Mouse (Mus musculus): ENCODE measurements at regions not wholly inside any gene's neighbourhood (a gene's known extent, or its start where the extent isn't known, plus 50 kb on each side); places are given as distances from the start of the nearest gene placed in this dataset.

- H3K27me3 ChIP-seq, result no peaks in the 10 kb centered on the region
- H3K4me3 ChIP-seq (replicated peaks), result no peak overlapping the region
- no peak overlapping the region for H3K4me2 ChIP-seq (replicated peaks)
- 94% methylated on average over 1 of the region's 1 CpGs for WGBS
- no peak overlapping the region for H3K9ac ChIP-seq (replicated peaks)
- no peak for ATAC-seq
- H3K27ac ChIP-seq, result no peak overlapping the region
- H3K36me3 ChIP-seq, result no peaks in the 10 kb centered on the region
- no peaks in the 10 kb centered on the region for H3K4me1 ChIP-seq (replicated peaks)
- H3K9me3 ChIP-seq, result no peaks in the 10 kb centered on the region
These were observed 157.0 kb downstream of the Chst1 start for GRCm38 (mm10) chr2:92756491-92756890.

GRCm38 (mm10) chr2:92758775-92759174 is 156.1 kb upstream of the Syt13 start:
- Histone ChIP-seq H3K9ac (replicated peaks) (no peak overlapping the region), H3K27ac (no peak overlapping the region), H3K4me1 (replicated peaks) (no peaks in the 10 kb centered on the region; the same call in 1 of the 2 replicates), H3K36me3 (no peaks in the 10 kb centered on the region), H3K9me3 (no peaks in the 10 kb centered on the region), H3K4me3 (replicated peaks) (no peak overlapping the region), H3K27me3 (no peaks in the 10 kb centered on the region), H3K4me2 (replicated peaks) (no peak overlapping the region)
- WGBS, result 72% methylated on average over 3 of the region's 3 CpGs
- ATAC-seq, result no peak

GRCm38 (mm10) chr2:92763881-92764635 is 150.8 kb upstream of the Syt13 start:
- Histone ChIP-seq H3K9me3 (no peaks in the 10 kb centered on the region), H3K4me2 (replicated peaks) (no peak overlapping the region), H3K36me3 (no peaks in the 10 kb centered on the region), H3K9ac (replicated peaks) (no peak overlapping the region), H3K4me1 (replicated peaks) (no peaks in the 10 kb centered on the region; the same call in 1 of the 2 replicates), H3K27me3 (no peaks in the 10 kb centered on the region), H3K27ac (no peak overlapping the region), H3K4me3 (replicated peaks) (no peak overlapping the region)
- no peak for ATAC-seq
- WGBS, result 97% methylated on average over 1 of the region's 1 CpGs

GRCm38 (mm10) chr2:92767476-92768005 is 147.4 kb upstream of the Syt13 start:
- H3K9ac ChIP-seq (replicated peaks), result no peak overlapping the region
- H3K4me3 ChIP-seq (replicated peaks), result no peak overlapping the region
- no peak overlapping the region for H3K4me2 ChIP-seq (replicated peaks)
- WGBS, result 88% methylated on average over 5 of the region's 5 CpGs
- no peaks in the 10 kb centered on the region for H3K36me3 ChIP-seq
- H3K27me3 ChIP-seq, result no peaks in the 10 kb centered on the region
- no peaks in the 10 kb centered on the region; the same call in 1 of the 2 replicates for H3K4me1 ChIP-seq (replicated peaks)
- no peaks in the 10 kb centered on the region; the same call in 1 of the 2 replicates for H3K9me3 ChIP-seq
- no peak for ATAC-seq
- H3K27ac ChIP-seq, result no peak overlapping the region

- ATAC-seq, result no peak
- H3K27me3 ChIP-seq, result no peaks in the 10 kb centered on the region
- H3K36me3 ChIP-seq, result no peaks in the 10 kb centered on the region
- H3K9me3 ChIP-seq, result no peaks in the 10 kb centered on the region; the same call in 1 of the 2 replicates
- no peak overlapping the region for H3K4me3 ChIP-seq (replicated peaks)
- no peak overlapping the region for H3K27ac ChIP-seq
- H3K9ac ChIP-seq (replicated peaks), result no peak overlapping the region
- H3K4me2 ChIP-seq (replicated peaks), result no peak overlapping the region
- WGBS, result 67% methylated on average over 2 of the region's 2 CpGs
- H3K4me1 ChIP-seq (replicated peaks), result no peaks in the 10 kb centered on the region; the same call in 1 of the 2 replicates
These were observed 146.8 kb upstream of the Syt13 start for GRCm38 (mm10) chr2:92768088-92768487.

- Histone ChIP-seq H3K9me3 (no peaks in the 10 kb centered on the region; the same call in 1 of the 2 replicates), H3K4me1 (replicated peaks) (no peaks in the 10 kb centered on the region), H3K36me3 (no peaks in the 10 kb centered on the region), H3K27ac (no peak overlapping the region), H3K9ac (replicated peaks) (no peak overlapping the region), H3K27me3 (no peaks in the 10 kb centered on the region), H3K4me2 (replicated peaks) (no peak overlapping the region), H3K4me3 (replicated peaks) (no peak overlapping the region)
- ATAC-seq, result no peak
- WGBS, result 67% methylated on average over 3 of the region's 3 CpGs
These were observed 145.8 kb upstream of the Syt13 start for GRCm38 (mm10) chr2:92769061-92769460.

- Histone ChIP-seq H3K27ac (no peak overlapping the region), H3K36me3 (no peaks in the 10 kb centered on the region), H3K4me3 (replicated peaks) (no peak overlapping the region), H3K9ac (replicated peaks) (no peak overlapping the region), H3K4me1 (replicated peaks) (no peaks in the 10 kb centered on the region), H3K27me3 (no peaks in the 10 kb centered on the region), H3K4me2 (replicated peaks) (no peak overlapping the region), H3K9me3 (no peaks in the 10 kb centered on the region; the same call in 1 of the 2 replicates)
- ATAC-seq, result no peak
- 90% methylated on average over 5 of the region's 5 CpGs for WGBS
These were observed 144.8 kb upstream of the Syt13 start for GRCm38 (mm10) chr2:92770098-92770497.

GRCm38 (mm10) chr2:92772623-92773022 is 142.3 kb upstream of the Syt13 start:
- H3K27ac ChIP-seq, result no peak overlapping the region
- ATAC-seq, result no peak
- 83% methylated on average over 7 of the region's 7 CpGs for WGBS

GRCm38 (mm10) chr2:92776497-92776896 is 138.4 kb upstream of the Syt13 start:
- WGBS, result 80% methylated on average over 2 of the region's 2 CpGs
- peaks cover 5% of the 10 kb centered on the region; the same call in 1 of the 2 replicates for H3K4me1 ChIP-seq (replicated peaks)
- H3K27ac ChIP-seq, result no peak overlapping the region
- no peaks in the 10 kb centered on the region for H3K9me3 ChIP-seq
- H3K36me3 ChIP-seq, result no peaks in the 10 kb centered on the region
- H3K9ac ChIP-seq (replicated peaks), result no peak overlapping the region
- H3K4me3 ChIP-seq (replicated peaks), result no peak overlapping the region
- H3K4me2 ChIP-seq (replicated peaks), result no peak overlapping the region
- no peak for ATAC-seq
- H3K27me3 ChIP-seq, result no peaks in the 10 kb centered on the region

More at GRCm38 (mm10) chr2:92772623-92773022, 142.3 kb upstream of the Syt13 start:
- Histone ChIP-seq H3K4me3 (replicated peaks) (no peak overlapping the region), H3K27me3 (no peaks in the 10 kb centered on the region), H3K4me2 (replicated peaks) (no peak overlapping the region), H3K9ac (replicated peaks) (no peak overlapping the region), H3K9me3 (no peaks in the 10 kb centered on the region; the same call in 1 of the 2 replicates), H3K36me3 (no peaks in the 10 kb centered on the region), H3K4me1 (replicated peaks) (no peaks in the 10 kb centered on the region)

GRCm38 (mm10) chr2:92779101-92779500 is 135.8 kb upstream of the Syt13 start:
- no peaks in the 10 kb centered on the region for H3K36me3 ChIP-seq
- ATAC-seq, result no peak
- WGBS, result 43% methylated on average over 1 of the region's 1 CpGs
- no peaks in the 10 kb centered on the region for H3K27me3 ChIP-seq
- H3K9ac ChIP-seq (replicated peaks), result no peak overlapping the region
- no peak overlapping the region for H3K4me2 ChIP-seq (replicated peaks)
- H3K27ac ChIP-seq, result no peak overlapping the region
- H3K4me1 ChIP-seq (replicated peaks), result peaks cover 5% of the 10 kb centered on the region; the same call in 1 of the 2 replicates
- H3K4me3 ChIP-seq (replicated peaks), result no peak overlapping the region
- H3K9me3 ChIP-seq, result no peaks in the 10 kb centered on the region

- Histone ChIP-seq H3K9me3 (no peaks in the 10 kb centered on the region), H3K27me3 (no peaks in the 10 kb centered on the region), H3K4me2 (replicated peaks) (no peak overlapping the region), H3K36me3 (no peaks in the 10 kb centered on the region), H3K4me3 (replicated peaks) (no peak overlapping the region), H3K4me1 (replicated peaks) (peaks cover 5% of the 10 kb centered on the region; the same call in 1 of the 2 replicates), H3K9ac (replicated peaks) (no peak overlapping the region), H3K27ac (no peak overlapping the region)
- 95% methylated on average over 1 of the region's 1 CpGs for WGBS
- ATAC-seq, result no peak
These were observed 134.9 kb upstream of the Syt13 start for GRCm38 (mm10) chr2:92780021-92780420.

- 80% methylated on average over 5 of the region's 5 CpGs for WGBS
- ATAC-seq, result no peak
These were observed 133.4 kb upstream of the Syt13 start for GRCm38 (mm10) chr2:92781451-92781850.

More at GRCm38 (mm10) chr2:92781451-92781850, 133.4 kb upstream of the Syt13 start:
- H3K27ac ChIP-seq, result no peak overlapping the region
- H3K36me3 ChIP-seq, result no peaks in the 10 kb centered on the region
- H3K9me3 ChIP-seq, result no peaks in the 10 kb centered on the region
- H3K4me3 ChIP-seq (replicated peaks), result no peak overlapping the region
- H3K4me2 ChIP-seq (replicated peaks), result no peak overlapping the region
- no peaks in the 10 kb centered on the region for H3K27me3 ChIP-seq
- peaks cover 5% of the 10 kb centered on the region; the same call in 1 of the 2 replicates for H3K4me1 ChIP-seq (replicated peaks)
- H3K9ac ChIP-seq (replicated peaks), result no peak overlapping the region

Measured in midbrain, embryonic 13.5 days (tissue).